Mouse (Mus musculus) thymus, adult 2 months (tissue): ENCODE measurements around the gene Cyp4a12a. TPM values are rescaled to one million over a fixed set of nuclear protein-coding genes. Genes with fewer than 3 reads are reported as not detected.

Source experiments
- polyA plus RNA-seq: library from polyadenylated mRNA; depleted of rRNA; stranded (reverse); fragments of >200 nt; gene quantifications from 2 replicates; pipeline ENCODE4 v1.2.3, GENCODE M21; 2012; rRNA removed

Gene Cyp4a12a
- polyA plus RNA-seq, 1 experiment = 0.12 TPM

Other genes starting within 250 kb of the Cyp4a12a start
- gene Tal1, start 242.6 kb upstream of the Cyp4a12a start, polyA plus RNA-seq = 0.89 and 0.94 TPM in 2 replicates
- gene Pdzk1ip1, start 210.3 kb upstream of the Cyp4a12a start, polyA plus RNA-seq = 14.7 and 15.2 TPM in 2 replicates
- gene Cyp4x1, start 164.8 kb upstream of the Cyp4a12a start, polyA plus RNA-seq = not detected in 2 replicates
- gene Cyp4a29, start 57.0 kb upstream of the Cyp4a12a start, polyA plus RNA-seq = not detected in 2 replicates
- 0.11 TPM in 2 replicates for gene Cyp4a12b, start 112.6 kb downstream of the Cyp4a12a start, polyA plus RNA-seq
- not detected in 2 replicates for gene Cyp4a30b, start 153.6 kb downstream of the Cyp4a12a start, polyA plus RNA-seq
- gene Cyp4a14, start 197.1 kb downstream of the Cyp4a12a start, polyA plus RNA-seq = 0.11 and 0.45 TPM in 2 replicates
- gene Cyp4a10, start 219.2 kb downstream of the Cyp4a12a start, polyA plus RNA-seq = 0.07 and 0.83 TPM in 2 replicates